Mouse (Mus musculus) bone marrow macrophage, adult 2 months (primary cell): Measurements from ENCODE around the gene Tmem184b. TPM values are rescaled to one million over a fixed set of nuclear protein-coding genes. Genes with fewer than 3 reads are reported as not detected.

ENCODE experiments used
- H3K27ac ChIP-seq: 2 replicates; pipeline ENCODE4 v1.5.1; 2012; ENCODE audit warnings: low read depth, low read length; ENCODE audit not compliant: insufficient read depth
- H3K4me1 ChIP-seq: 2 replicates; pipeline ENCODE4 v1.6.1; 2012; ENCODE audit warnings: low read length; ENCODE audit not compliant: control insufficient read depth, insufficient read depth
- H3K4me3 ChIP-seq: 2 replicates; pipeline ENCODE4 v1.5.1; 2012; ENCODE audit warnings: mild to moderate bottlenecking, low read length, moderate library complexity; ENCODE audit not compliant: insufficient read depth
- CTCF ChIP-seq: IDR thresholded peaks from 2 replicates; pipeline ENCODE4 v1.5.1; 2012; ENCODE audit warnings: low read depth, mild to moderate bottlenecking, low read length, moderate library complexity
- POLR2A ChIP-seq: IDR thresholded peaks from 2 replicates; pipeline ENCODE4 v1.6.1; 2012; ENCODE audit warnings: mild to moderate bottlenecking, low read depth, low read length, borderline replicate concordance
- polyA plus RNA-seq: library from polyadenylated mRNA; stranded (reverse); fragments of >200 nt; gene quantifications from 2 replicates; pipeline ENCODE4 v1.2.4, GENCODE M21; 2012; ENCODE audit not compliant: missing spikeins, insufficient read depth, insufficient read length

The Tmem184b gene
- polyA plus RNA-seq, 1 experiment, result 51.2 TPM

DNA sequence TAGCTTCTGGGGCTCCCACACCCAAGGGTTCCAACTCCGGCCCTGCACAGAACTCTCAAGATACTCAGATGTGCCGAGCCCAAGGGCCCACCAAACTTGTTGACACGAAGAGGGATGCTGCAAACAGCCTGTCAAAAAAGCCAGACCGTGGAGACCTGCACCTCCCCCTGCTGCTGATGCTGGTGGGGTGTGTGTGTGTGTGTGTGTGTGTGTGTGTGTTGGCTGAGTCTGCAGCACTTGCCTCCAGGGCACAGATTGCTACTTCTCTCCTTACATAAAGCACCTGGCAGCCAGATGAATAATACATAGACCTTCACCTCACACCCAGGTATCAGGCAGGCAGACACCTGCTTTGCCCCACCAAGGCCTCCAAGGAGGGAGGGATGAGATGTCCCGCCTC is 1.2 kb downstream of the Tmem184b start:
- no peak overlapping the region for H3K27ac ChIP-seq
- H3K4me3 ChIP-seq, result peak overlapping the region; percentile 68
- H3K4me1 ChIP-seq, result peaks cover 39% of the 10 kb centered on the region
- TF ChIP-seq POLR2A, result no peak
- TF ChIP-seq CTCF, result no peak

DNA sequence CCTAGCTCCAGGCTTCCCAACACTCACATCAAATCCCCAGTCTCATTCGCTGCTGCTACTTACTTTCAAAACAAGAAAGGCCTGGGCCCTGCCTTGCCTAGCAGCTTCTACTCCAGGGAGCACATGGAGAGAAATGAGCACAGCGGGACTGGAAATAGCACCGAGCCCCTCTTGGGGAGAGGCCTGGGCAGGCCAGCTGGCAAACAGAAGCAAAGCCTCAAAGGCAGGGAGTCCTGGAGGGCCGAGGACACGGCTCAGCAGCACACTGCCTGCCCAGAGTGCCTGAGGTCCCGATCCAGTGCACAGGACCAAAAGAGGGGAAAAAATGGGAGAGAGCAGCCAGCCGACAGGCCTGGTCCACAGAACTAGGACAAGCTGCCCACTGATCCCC is 2.4 kb downstream of the Tmem184b start:
- no peak for TF ChIP-seq POLR2A
- no peak for TF ChIP-seq CTCF
- Histone ChIP-seq H3K4me3 (no peak overlapping the region), H3K27ac (peak overlapping the region; percentile 25), H3K4me1 (peaks cover 44% of the 10 kb centered on the region)

DNA sequence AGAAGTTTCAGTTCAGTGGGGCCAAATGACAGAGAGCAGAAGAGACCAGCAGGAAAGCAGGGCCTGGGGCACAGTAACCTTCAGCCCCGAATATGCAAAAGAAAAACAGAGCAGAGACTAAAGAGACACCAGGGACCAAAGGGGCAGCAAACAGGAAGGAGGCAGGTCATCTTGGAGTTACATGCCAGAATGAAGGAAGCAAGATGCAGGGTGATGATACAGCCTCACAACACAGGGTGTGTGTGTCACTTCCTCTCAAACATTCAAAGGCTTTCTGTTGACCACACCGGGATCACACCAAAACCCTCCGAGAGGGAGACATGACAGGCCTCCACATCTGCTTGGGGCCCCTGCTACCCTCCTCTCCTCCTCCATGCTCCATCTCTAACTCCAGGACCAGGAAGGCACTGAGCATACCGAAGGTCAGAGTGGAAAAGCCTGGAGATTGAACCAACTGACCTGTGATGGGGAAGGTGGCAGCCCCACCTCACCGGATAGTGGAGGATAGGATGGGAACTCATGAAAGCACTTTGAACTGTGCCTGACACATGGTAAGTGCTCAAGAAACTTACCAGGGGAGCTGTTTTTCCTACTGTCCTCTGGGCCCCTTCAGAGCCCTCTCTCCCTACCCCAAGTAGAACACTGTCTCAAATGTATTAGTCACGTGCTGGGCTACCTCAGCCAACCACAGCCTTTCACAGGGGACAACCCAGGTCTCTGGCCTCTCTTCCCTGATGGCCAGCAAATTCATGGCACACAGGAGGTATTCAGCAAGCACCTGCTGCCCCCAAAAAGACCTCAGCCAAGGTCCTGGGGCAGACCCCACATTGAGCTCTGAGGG is 3.0 kb downstream of the Tmem184b start:
- Histone ChIP-seq H3K4me3 (peak overlapping the region; percentile 7; the same call in 1 of the 2 replicates), H3K27ac (peak overlapping the region; percentile 25), H3K4me1 (peaks cover 44% of the 10 kb centered on the region)
- no peak for TF ChIP-seq POLR2A
- TF ChIP-seq CTCF, result no peak

DNA sequence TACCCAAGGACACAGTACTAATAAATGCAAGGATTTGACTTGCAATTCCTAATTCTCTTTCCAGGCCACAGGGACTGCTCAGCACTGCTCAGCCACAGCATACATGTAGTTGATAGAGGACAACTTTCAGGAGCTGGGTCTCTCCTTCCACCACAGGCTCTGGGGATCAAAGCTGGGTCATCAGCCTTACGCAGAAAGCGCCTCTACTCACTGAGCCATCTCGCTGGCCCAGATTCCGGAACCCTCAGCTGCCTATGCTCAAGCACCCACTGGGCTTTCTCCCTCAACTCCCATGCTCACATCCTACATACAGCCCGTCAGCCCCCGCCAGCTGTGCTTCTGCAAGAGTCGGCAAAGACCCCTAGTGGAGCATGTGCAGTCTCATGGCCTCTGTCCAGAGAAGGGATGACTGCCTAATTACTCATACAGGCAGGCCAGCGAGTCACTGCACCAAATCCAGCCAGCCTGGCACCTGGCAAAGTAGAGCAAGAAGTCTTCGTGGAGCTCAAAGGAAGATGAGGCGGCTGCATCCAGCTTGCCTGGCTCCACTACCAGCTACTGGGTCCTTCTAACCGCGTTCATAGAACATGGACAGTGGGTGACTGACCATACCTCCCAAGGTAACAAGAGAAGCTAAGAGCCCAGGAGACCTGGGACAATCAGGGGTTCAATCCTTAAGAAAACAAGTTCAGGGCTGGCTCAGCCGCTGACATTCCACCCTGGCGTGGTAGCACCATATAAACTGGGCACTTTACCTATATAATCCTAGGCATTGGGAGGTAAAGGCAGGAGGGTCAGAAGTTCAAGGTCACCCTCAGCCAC is 3.9 kb downstream of the Tmem184b start:
- Histone ChIP-seq H3K4me3 (no peak overlapping the region), H3K27ac (0 out of 2 replicates have a peak overlapping the region, but pooled peaks have one; percentile 14), H3K4me1 (peaks cover 49% of the 10 kb centered on the region)
- TF ChIP-seq POLR2A (no peak), CTCF (no peak)

DNA sequence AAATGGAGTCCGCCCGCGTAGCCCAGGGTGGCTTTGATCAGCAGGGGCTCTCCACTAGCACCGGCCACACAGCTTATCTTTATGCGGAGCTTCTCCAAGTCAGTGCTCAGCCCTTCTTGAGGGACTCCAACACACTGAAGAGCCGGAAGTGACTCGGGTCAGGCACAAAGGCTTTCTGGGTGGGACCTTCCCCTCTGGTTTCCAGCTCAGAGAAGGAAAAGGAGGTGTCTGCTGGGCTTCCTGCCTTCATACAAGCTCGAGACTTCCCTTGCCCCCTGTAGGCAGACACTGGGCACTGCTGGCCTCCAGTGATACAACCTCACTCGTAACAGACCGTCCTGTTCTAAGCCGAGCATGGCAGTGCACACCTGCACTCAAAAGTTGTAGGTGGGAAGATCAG is 6.6 kb downstream of the Tmem184b start:
- TF ChIP-seq CTCF (no peak; the same call in 1 of the 2 replicates), POLR2A (no peak)
- no peak overlapping the region for H3K27ac ChIP-seq
- H3K4me1 ChIP-seq, result peaks cover 45% of the 10 kb centered on the region
- H3K4me3 ChIP-seq, result no peak overlapping the region

DNA sequence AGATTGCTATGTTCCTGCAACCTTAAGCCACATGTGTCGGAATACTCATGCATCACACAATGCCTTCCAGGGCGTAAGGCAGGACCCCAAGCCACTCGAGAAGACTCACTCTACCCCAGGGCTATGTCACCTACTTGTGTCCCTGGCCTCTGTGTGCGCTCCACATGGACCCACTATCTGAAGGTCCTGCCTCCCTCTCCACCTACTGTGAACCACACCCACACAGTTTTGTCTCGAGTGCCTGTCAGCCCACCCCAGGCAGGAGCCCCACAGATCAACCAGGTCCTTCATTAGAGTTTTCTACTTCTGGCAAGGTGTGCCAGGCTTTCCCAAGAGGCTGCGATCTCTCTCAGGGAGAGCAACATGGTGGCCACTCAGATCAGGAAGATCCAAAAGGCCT is 8.1 kb downstream of the Tmem184b start:
- H3K4me1 ChIP-seq, result peaks cover 44% of the 10 kb centered on the region
- H3K4me3 ChIP-seq, result no peak overlapping the region
- no peak for TF ChIP-seq CTCF
- TF ChIP-seq POLR2A, result no peak
- no peak overlapping the region for H3K27ac ChIP-seq

DNA sequence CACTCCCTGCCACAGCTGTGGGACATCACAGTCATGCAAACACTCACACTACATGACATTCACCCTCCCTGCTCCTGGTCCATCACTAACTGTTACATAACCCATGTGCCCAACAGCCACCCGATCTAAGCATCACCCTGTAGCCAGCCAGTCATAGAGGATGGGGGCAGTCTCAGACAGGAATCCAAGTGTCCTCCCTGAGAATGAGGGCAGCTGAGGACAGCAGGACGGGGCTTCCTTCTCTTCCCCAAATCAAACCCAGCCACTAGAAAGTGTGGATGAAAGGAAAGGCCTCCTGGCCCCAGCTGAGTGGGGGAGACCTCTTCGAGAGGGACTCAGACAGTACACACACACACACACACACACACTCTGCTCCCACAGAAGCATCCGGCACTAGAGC is 8.5 kb downstream of the Tmem184b start:
- no peak overlapping the region for H3K4me3 ChIP-seq
- no peak overlapping the region for H3K27ac ChIP-seq
- no peak for TF ChIP-seq POLR2A
- no peak for TF ChIP-seq CTCF
- H3K4me1 ChIP-seq, result peaks cover 46% of the 10 kb centered on the region

DNA sequence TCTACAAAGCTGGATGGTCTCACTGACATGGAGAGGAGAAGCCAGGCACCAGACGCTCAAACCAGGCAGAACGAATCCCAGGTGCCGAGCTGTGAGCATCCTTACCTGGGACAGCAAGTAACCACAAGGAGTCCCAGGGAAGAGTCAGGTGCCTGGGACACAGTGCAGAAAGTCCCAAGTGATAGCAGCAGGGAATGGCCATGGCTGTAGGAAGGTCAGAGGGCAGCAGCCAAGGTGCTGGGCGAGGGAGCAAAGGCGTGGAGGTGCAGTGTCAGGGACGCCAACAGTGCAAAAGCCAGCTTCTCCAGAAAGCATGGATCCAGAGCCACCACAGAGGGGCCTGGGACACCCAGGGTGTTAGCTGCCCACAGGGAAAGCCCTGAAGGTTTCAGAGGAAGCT is 10.3 kb downstream of the Tmem184b start:
- no peak overlapping the region for H3K4me3 ChIP-seq
- H3K27ac ChIP-seq, result no peak overlapping the region
- TF ChIP-seq POLR2A, result no peak
- no peak for TF ChIP-seq CTCF
- H3K4me1 ChIP-seq, result peaks cover 49% of the 10 kb centered on the region

DNA sequence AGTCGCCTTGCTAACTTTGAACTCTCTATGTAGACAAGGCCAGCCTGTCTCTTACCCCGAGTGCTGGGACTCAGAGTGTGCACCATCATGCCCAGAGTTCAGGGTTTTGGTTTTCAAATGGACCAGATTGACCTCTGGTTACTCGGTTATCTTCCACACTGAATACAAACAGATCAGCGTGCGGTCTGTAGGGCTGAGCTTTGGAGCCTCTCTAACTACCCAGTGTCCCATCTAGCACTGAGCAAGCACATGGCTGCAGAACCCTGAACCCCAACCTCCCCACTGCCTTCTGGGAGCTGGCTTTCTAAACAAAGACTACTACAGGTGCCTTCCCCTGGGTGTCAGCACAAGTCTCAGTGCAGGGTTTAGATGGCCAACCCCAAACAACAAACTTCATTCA is 10.8 kb downstream of the Tmem184b start:
- Histone ChIP-seq H3K4me3 (no peak overlapping the region), H3K27ac (no peak overlapping the region), H3K4me1 (peaks cover 52% of the 10 kb centered on the region)
- no peak for TF ChIP-seq POLR2A
- TF ChIP-seq CTCF, result no peak
